Mouse (Mus musculus): ENCODE measurements at regions not wholly inside any gene's neighbourhood (a gene's known extent, or its start where the extent isn't known, plus 50 kb on each side); places are given as distances from the start of the nearest gene placed in this dataset.

DNA sequence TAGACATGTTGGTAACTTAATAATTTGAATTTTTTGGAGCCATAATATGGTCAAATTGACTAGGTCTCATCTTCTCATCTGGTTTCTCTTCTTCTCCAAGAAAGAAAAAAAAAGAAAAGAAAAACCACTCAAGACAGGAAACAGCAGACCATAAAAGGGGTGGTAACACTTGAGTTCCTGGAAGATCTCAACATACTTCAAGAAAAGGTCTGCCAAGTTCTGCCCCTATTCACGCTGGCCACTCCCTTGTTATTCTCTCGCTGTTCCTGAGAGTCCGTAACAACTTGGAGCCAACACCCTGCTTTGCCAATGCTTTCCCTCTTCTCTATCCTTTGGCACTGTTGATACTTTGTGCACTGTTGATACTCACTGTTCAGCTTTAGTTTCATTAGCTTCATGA, 81.2 kb downstream of the Fasl start:
- TF ChIP-seq ZNF384 (IDR thresholded peaks at IDR 0.05; ENCODE audit: low read depth, low read length) (no peak), CHD2 (IDR thresholded peaks at IDR 0.05; ENCODE audit: low read depth, low read length) (no peak)

All from ES-E14 (cell line).